Mouse (Mus musculus): ENCODE measurements around the gene Ankrd37.

The Ankrd37 gene

GRCm38 (mm10) chr8:45973988-45974505 lies 31.5 kb downstream of the Ankrd37 start:
- DNase-seq = no peak

GRCm38 (mm10) chr8:45970894-45971293 lies 34.6 kb downstream of the Ankrd37 start:
- DNase-seq = no peak

GRCm38 (mm10) chr8:45950622-45951021 lies 54.9 kb downstream of the Ankrd37 start:
- no peak for DNase-seq
